Mouse (Mus musculus): ENCODE measurements at regions not wholly inside any gene's neighbourhood (a gene's known extent, or its start where the extent isn't known, plus 50 kb on each side); places are given as distances from the start of the nearest gene placed in this dataset.

DNA sequence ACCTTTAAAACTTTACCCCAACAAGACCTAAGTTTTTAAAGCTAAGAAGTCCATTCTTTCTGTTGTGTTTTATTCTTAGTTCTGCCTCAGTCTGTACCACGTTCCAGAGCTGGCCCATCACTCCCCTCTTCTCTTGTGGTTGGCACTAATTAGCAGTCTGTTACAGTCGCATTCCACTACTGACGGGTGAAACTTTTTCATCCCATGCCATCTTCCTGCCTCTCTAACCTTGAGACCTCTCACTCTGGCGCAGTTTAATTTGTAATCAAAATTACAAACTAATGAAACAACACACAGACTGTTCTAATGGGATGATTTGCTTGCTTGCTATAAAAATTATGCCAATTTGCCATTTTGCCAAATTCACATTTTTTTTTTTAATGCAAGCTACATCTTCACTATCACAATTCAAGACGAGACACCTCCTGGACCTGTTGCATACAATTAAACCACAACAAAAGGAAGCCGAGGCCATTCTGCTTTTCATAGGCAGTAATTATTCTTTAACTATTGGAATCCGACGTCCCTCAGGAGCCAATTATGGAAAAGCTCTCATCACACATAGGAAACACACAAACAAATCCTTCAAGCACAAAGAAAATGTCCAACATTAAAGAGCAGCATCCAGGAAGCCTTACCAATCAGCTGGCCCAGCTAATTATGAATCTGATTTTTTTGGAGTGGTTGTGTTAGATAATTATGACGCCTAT is 138.1 kb upstream of the Irx5 start:
- DNase-seq (ENCODE audit: low spot score) = peak; percentile 23
- H3K4me3 ChIP-seq (ENCODE audit: low read depth, low read length) = no peak overlapping the region
- no peaks in the 10 kb centered on the region for H3K9me3 ChIP-seq (replicated peaks; ENCODE audit: control insufficient read depth, low read length)
- H3K36me3 ChIP-seq (ENCODE audit: control insufficient read depth, insufficient read depth, low read length) = no peaks in the 10 kb centered on the region
- no peak for ATAC-seq
- H3K27ac ChIP-seq (ENCODE audit: low read depth, low read length) = no peak overlapping the region
- H3K4me1 ChIP-seq (ENCODE audit: control insufficient read depth, insufficient read depth, low read length) = no peaks in the 10 kb centered on the region
- no peak overlapping the region for H3K4me2 ChIP-seq (ENCODE audit: low read length)
- 20% methylated on average over 9 of the region's 9 CpGs for WGBS
- H3K27me3 ChIP-seq (replicated peaks; ENCODE audit: control insufficient read depth, insufficient read depth, low read length) = no peaks in the 10 kb centered on the region
- H3K9ac ChIP-seq (ENCODE audit: low read length) = no peak overlapping the region

DNA sequence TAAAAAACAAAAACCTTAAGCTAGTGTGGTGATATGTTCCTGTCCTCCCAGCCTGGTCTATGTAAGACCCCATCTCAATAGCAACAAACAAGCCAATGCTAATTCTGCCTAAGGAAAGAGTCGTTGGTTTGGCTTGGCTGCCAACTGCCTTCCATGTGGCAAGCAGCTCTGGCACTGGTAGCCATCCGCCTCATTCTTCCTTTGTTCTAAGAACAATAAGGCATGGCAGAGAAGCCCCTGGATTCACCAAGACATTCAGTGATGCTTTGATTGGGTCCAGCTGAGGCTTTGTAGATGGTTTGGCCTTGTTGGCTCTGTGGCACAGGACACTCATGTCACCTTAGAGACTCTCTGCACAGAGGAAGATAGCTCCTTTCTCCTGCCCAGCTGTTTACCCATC is 139.9 kb upstream of the Irx5 start:
- no peaks in the 10 kb centered on the region for H3K4me1 ChIP-seq (ENCODE audit: control insufficient read depth, insufficient read depth, low read length)
- no peak for ATAC-seq
- H3K4me3 ChIP-seq (ENCODE audit: low read depth, low read length) = no peak overlapping the region
- no peaks in the 10 kb centered on the region for H3K36me3 ChIP-seq (ENCODE audit: control insufficient read depth, insufficient read depth, low read length)
- H3K27ac ChIP-seq (ENCODE audit: low read depth, low read length) = no peak overlapping the region
- no peaks in the 10 kb centered on the region for H3K9me3 ChIP-seq (replicated peaks; ENCODE audit: control insufficient read depth, low read length)
- DNase-seq (ENCODE audit: low spot score) = peak; percentile 34
- no peaks in the 10 kb centered on the region for H3K27me3 ChIP-seq (replicated peaks; ENCODE audit: control insufficient read depth, insufficient read depth, low read length)
- 44% methylated on average over 2 of the region's 2 CpGs for WGBS
- no peak overlapping the region for H3K4me2 ChIP-seq (ENCODE audit: low read length)
- H3K9ac ChIP-seq (ENCODE audit: low read length) = no peak overlapping the region

DNA sequence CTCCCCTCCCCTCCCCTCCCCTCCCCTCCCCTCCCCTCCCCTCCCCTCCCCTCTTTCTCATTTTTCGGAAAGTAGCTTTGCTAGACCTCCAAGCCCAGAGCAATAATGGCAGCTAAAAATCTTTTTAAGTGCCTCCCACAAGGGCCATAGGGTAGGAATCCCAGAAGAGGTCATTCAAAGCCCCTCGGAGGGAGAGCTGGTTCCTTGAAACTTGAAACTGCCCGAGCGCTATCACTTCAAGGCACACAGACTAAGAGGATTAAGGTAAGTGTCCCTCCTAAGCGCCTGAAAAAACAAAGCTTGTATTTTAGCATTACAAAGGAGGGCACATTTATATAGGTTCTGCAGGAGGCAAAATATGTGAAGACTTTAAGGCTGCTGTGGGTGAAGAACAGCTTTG is 141.2 kb upstream of the Irx5 start:
- 1% methylated on average over 5 of the region's 5 CpGs for WGBS
- H3K36me3 ChIP-seq (ENCODE audit: control insufficient read depth, insufficient read depth, low read length) = no peaks in the 10 kb centered on the region
- ATAC-seq = no peak

DNA sequence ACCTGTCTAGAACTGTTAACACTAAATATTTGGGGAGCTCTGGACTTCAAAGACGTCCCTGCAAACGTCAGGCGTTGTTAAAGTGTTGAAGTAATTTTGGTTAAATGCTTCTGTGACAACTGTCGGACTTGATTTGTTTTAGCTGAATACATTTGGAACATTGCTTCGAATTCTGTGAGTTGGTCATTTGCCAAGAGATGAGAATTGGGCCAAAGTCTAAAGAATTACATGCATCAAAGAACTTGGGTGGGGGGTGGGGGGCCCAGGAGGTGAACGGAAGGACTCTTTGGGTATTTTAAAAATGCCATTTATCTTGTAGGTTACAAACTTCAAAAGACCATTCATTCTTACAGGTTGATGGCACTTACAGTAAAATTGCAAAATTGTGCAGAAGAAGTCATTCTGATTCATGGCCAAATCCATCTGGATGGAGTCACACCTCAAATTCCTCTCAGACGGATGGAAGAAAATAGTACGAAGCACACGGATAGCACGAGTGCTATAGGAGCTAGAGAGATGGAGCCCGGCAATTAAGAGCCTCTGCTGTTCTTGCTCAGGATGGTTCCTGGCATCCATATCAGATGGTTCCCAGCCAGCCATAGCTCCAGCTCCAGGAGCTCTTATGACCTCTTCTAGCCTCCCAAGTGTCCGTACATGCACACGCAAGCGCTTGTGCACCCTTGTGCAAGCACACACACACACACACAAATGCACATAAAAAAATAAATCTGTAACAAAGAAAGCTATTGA is 144.5 kb upstream of the Irx5 start:
- Histone ChIP-seq H3K27ac (ENCODE audit: low read depth, low read length) (no peak overlapping the region), H3K4me1 (ENCODE audit: control insufficient read depth, insufficient read depth, low read length) (no peaks in the 10 kb centered on the region), H3K9ac (ENCODE audit: low read length) (no peak overlapping the region), H3K9me3 (replicated peaks; ENCODE audit: control insufficient read depth, low read length) (no peaks in the 10 kb centered on the region), H3K4me3 (ENCODE audit: low read depth, low read length) (no peak overlapping the region), H3K4me2 (ENCODE audit: low read length) (no peak overlapping the region), H3K36me3 (ENCODE audit: control insufficient read depth, insufficient read depth, low read length) (no peaks in the 10 kb centered on the region), H3K27me3 (replicated peaks; ENCODE audit: control insufficient read depth, insufficient read depth, low read length) (no peaks in the 10 kb centered on the region)
- DNase-seq (ENCODE audit: low spot score) (peak; percentile 33), ATAC-seq (no peak)
- WGBS = 56% methylated on average over 14 of the region's 14 CpGs

More for the DNA sequence above, 141.2 kb upstream of the Irx5 start:
- Histone ChIP-seq H3K9ac (ENCODE audit: low read length) (no peak overlapping the region), H3K27ac (ENCODE audit: low read depth, low read length) (no peak overlapping the region), H3K27me3 (replicated peaks; ENCODE audit: control insufficient read depth, insufficient read depth, low read length) (no peaks in the 10 kb centered on the region), H3K4me2 (ENCODE audit: low read length) (no peak overlapping the region), H3K4me1 (ENCODE audit: control insufficient read depth, insufficient read depth, low read length) (no peaks in the 10 kb centered on the region), H3K9me3 (replicated peaks; ENCODE audit: control insufficient read depth, low read length) (no peaks in the 10 kb centered on the region), H3K4me3 (ENCODE audit: low read depth, low read length) (no peak overlapping the region)
- no peak for DNase-seq (ENCODE audit: low spot score)

DNA sequence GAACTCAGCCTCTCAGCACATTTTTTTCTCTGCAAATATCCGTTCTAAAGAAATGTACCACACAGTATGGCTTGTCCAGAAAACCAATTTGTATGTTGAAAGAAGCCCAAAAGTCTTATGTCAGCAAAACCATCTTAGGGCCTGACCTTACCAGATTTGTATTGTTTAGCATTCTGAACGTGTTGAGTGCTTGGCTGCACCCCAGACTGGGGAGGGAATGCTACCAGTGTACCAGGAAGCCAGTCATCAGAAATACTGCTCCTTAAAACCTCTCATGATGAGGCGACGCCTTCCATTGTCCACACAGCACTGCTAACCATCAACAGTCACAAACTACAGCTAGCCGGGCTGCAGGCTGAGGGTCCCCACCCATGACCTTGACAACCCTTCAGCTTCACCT is 148.3 kb upstream of the Irx5 start:
- H3K4me1 ChIP-seq (ENCODE audit: control insufficient read depth, insufficient read depth, low read length) = no peaks in the 10 kb centered on the region; the same call in 1 of the 2 replicates
- DNase-seq (ENCODE audit: low spot score) (no peak), ATAC-seq (no peak)
- no peaks in the 10 kb centered on the region for H3K27me3 ChIP-seq (replicated peaks; ENCODE audit: control insufficient read depth, insufficient read depth, low read length)
- H3K4me3 ChIP-seq (ENCODE audit: low read depth, low read length) = no peak overlapping the region
- H3K36me3 ChIP-seq (ENCODE audit: control insufficient read depth, insufficient read depth, low read length) = no peaks in the 10 kb centered on the region
- no peaks in the 10 kb centered on the region for H3K9me3 ChIP-seq (replicated peaks; ENCODE audit: control insufficient read depth, low read length)
- no peak overlapping the region for H3K27ac ChIP-seq (ENCODE audit: low read depth, low read length)
- no peak overlapping the region for H3K4me2 ChIP-seq (ENCODE audit: low read length)
- WGBS = 76% methylated on average over 5 of the region's 5 CpGs
- no peak overlapping the region for H3K9ac ChIP-seq (ENCODE audit: low read length)

DNA sequence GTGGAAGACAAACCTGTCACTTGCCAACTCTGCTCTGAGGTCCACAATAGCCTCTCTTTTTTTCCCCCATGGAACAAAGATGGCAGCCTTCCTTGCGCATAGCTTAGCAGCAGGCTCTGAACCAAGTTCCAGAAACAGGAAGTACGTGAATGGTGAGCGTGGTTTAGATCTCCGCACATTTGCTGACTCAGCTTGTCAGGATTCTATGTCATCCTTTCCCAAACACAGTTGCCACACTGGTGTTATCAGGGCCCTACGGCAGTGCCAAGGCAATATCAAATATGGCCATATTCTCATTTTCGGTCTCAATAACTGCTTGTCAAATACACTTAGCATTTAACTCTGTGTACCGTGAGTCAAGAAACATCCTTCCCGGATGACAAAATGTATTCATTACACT is 161.8 kb upstream of the Irx5 start:
- no peaks in the 10 kb centered on the region for H3K9me3 ChIP-seq (replicated peaks; ENCODE audit: control insufficient read depth, low read length)
- H3K4me1 ChIP-seq (ENCODE audit: control insufficient read depth, insufficient read depth, low read length) = no peaks in the 10 kb centered on the region
- H3K4me3 ChIP-seq (ENCODE audit: low read depth, low read length) = no peak overlapping the region
- ATAC-seq (no peak), DNase-seq (ENCODE audit: low spot score) (no peak)
- H3K36me3 ChIP-seq (ENCODE audit: control insufficient read depth, insufficient read depth, low read length) = no peaks in the 10 kb centered on the region
- H3K9ac ChIP-seq (ENCODE audit: low read length) = no peak overlapping the region
- H3K4me2 ChIP-seq (ENCODE audit: low read length) = no peak overlapping the region
- 97% methylated on average over 8 of the region's 8 CpGs for WGBS
- no peak overlapping the region for H3K27ac ChIP-seq (ENCODE audit: low read depth, low read length)
- H3K27me3 ChIP-seq (replicated peaks; ENCODE audit: control insufficient read depth, insufficient read depth, low read length) = no peaks in the 10 kb centered on the region

DNA sequence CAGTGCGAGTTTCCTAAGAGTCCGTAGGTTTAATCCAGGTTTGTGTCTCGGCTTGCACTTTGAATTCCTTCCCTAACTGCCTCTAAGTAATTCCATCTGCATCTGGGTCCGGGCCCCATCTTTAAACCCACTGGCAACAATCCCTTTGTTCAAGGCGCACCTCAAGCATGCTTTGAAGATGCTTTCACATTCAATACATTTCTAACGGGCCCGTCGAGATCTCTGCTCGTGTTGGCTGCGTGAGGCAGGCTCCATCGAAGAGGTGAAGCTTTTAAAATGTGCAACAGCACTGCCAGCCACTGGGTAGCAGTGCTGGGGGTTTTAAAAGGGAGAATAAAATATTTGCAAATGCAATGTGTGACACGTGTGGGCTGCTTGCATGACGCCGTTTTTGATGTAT is 163.4 kb upstream of the Irx5 start:
- ATAC-seq = no peak
- WGBS = 49% methylated on average over 14 of the region's 14 CpGs
- H3K36me3 ChIP-seq (ENCODE audit: control insufficient read depth, insufficient read depth, low read length) = no peaks in the 10 kb centered on the region

DNA sequence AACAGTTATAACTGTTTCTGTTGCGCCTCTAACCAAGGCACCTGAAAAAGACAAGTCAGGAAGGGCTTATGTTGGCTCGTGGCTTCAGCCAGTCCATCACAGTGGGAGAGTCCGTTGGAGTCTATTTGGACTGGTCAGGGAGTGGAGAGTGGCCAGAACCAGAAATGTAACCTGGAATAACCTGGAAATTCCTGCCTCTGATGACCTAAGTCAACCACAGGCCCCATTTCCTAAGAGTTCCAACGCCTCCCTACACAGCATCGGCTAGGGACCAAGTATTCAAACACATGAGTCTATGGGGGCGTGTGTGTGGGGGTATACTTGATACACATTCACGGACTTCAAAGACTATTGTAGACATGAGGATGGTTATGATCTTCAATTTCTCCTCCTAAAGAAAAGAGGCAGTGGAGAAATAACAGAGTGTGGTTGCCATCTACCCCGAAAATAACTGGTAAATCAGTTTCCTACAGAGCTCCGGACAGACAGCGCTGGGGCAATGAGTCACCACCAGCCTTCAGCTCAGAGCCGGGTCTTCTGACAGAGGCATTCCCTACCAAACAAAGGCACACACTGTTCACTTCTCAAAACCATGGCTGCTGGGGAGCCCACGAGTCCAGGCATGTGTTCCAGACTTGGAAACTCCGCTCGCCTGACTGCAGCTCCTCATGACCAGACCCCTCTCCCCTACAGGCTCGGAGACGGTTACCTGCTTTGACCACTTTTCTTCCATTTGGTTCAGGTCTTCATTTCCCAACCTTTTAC is 167.0 kb upstream of the Irx5 start:
- Histone ChIP-seq H3K27me3 (replicated peaks; ENCODE audit: control insufficient read depth, insufficient read depth, low read length) (no peaks in the 10 kb centered on the region), H3K9me3 (replicated peaks; ENCODE audit: control insufficient read depth, low read length) (no peaks in the 10 kb centered on the region), H3K27ac (ENCODE audit: low read depth, low read length) (no peak overlapping the region), H3K4me2 (ENCODE audit: low read length) (no peak overlapping the region), H3K4me3 (ENCODE audit: low read depth, low read length) (no peak overlapping the region), H3K36me3 (ENCODE audit: control insufficient read depth, insufficient read depth, low read length) (no peaks in the 10 kb centered on the region), H3K9ac (ENCODE audit: low read length) (no peak overlapping the region), H3K4me1 (ENCODE audit: control insufficient read depth, insufficient read depth, low read length) (no peaks in the 10 kb centered on the region)
- no peak for DNase-seq (ENCODE audit: low spot score)
- ATAC-seq = no peak
- 91% methylated on average over 16 of the region's 16 CpGs for WGBS

More for the DNA sequence above, 163.4 kb upstream of the Irx5 start:
- no peak for DNase-seq (ENCODE audit: low spot score)
- Histone ChIP-seq H3K27ac (ENCODE audit: low read depth, low read length) (no peak overlapping the region), H3K4me1 (ENCODE audit: control insufficient read depth, insufficient read depth, low read length) (no peaks in the 10 kb centered on the region), H3K4me3 (ENCODE audit: low read depth, low read length) (no peak overlapping the region), H3K4me2 (ENCODE audit: low read length) (no peak overlapping the region), H3K27me3 (replicated peaks; ENCODE audit: control insufficient read depth, insufficient read depth, low read length) (no peaks in the 10 kb centered on the region), H3K9ac (ENCODE audit: low read length) (no peak overlapping the region), H3K9me3 (replicated peaks; ENCODE audit: control insufficient read depth, low read length) (no peaks in the 10 kb centered on the region)

DNA sequence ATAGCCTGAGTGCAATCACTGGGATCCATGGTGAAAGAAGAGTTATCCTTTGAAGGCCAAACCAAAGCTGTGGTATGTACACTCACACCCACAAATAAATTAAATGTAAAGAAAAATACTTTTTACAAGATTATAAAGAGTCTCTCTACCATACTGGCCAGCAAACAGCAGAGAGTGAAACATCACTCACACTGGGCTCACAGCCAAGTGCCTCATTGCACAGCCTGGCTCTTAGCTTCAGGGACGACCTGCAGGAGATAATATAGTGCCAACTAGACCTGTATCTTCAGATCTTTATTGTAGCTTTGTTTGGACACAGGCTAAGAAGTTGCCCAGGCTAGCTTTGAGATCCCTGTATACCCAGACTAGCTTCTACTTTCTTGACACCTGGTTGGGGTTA is 174.1 kb upstream of the Irx5 start:
- Histone ChIP-seq H3K4me1 (ENCODE audit: control insufficient read depth, insufficient read depth, low read length) (peaks cover 1% of the 10 kb centered on the region), H3K4me3 (ENCODE audit: low read depth, low read length) (no peak overlapping the region), H3K9me3 (replicated peaks; ENCODE audit: control insufficient read depth, low read length) (no peaks in the 10 kb centered on the region), H3K36me3 (ENCODE audit: control insufficient read depth, insufficient read depth, low read length) (no peaks in the 10 kb centered on the region), H3K4me2 (ENCODE audit: low read length) (no peak overlapping the region), H3K9ac (ENCODE audit: low read length) (no peak overlapping the region), H3K27me3 (replicated peaks; ENCODE audit: control insufficient read depth, insufficient read depth, low read length) (no peaks in the 10 kb centered on the region), H3K27ac (ENCODE audit: low read depth, low read length) (no peak overlapping the region)
- ATAC-seq = no peak
- 13% methylated on average over 1 of the region's 1 CpGs for WGBS
- DNase-seq (ENCODE audit: low spot score) = no peak

Data from forebrain, embryonic 14.5 days (tissue).